Mouse (Mus musculus) stomach, embryonic 14.5 days (tissue): ENCODE measurements at regions not wholly inside any gene's neighbourhood (a gene's known extent, or its start where the extent isn't known, plus 50 kb on each side); places are given as distances from the start of the nearest gene placed in this dataset.
A peak's percentile ranks its signal among the peaks of the same experiment; 100 is the strongest.

Experiments used
- ATAC-seq: fragments of 200-750 bp; cut with Nextera tagmentation; 2 replicates; pipeline ENCODE4 v1.8.0; 2017; ENCODE audit warnings: low read depth, moderate TSS enrichment; ENCODE audit not compliant: insufficient number of reproducible peaks, insufficient read depth, low FRiP score
- H3K27ac ChIP-seq: fragments of 300-500 bp; sonication (generic); 2 replicates; pipeline ENCODE4 v1.5.1; 2014; ENCODE audit warnings: mild to moderate bottlenecking, low read length, moderate library complexity, mixed read lengths
- H3K27me3 ChIP-seq: fragments of 300-500 bp; sonication (generic); 2 replicates; pipeline ENCODE4 v1.6.1; 2014; ENCODE audit warnings: low read length, control low read depth, mixed read lengths; ENCODE audit not compliant: control insufficient read depth, insufficient read depth
- H3K36me3 ChIP-seq: fragments of 300-500 bp; sonication (generic); 2 replicates; pipeline ENCODE4 v1.6.1; 2014; ENCODE audit warnings: mild to moderate bottlenecking, control low read depth, low read length, moderate library complexity, mixed read lengths; ENCODE audit not compliant: control insufficient read depth, insufficient read depth
- H3K4me1 ChIP-seq: fragments of 300-500 bp; sonication (generic); 2 replicates; pipeline ENCODE4 v1.6.1; 2014; ENCODE audit warnings: low read length, control low read depth, mixed read lengths; ENCODE audit not compliant: control insufficient read depth, insufficient read depth
- H3K4me2 ChIP-seq: fragments of 300-500 bp; sonication (generic); replicated peaks from 2 replicates; pipeline ENCODE4 v1.6.1; 2014; ENCODE audit warnings: low read depth, low read length, control low read depth
- H3K4me3 ChIP-seq: fragments of 300-500 bp; sonication (generic); 2 replicates; pipeline ENCODE4 v1.5.1; 2014; ENCODE audit warnings: low read depth, low read length, control low read depth
- H3K9ac ChIP-seq: fragments of 300-500 bp; sonication (generic); replicated peaks from 2 replicates; pipeline ENCODE4 v1.6.1; 2014; ENCODE audit warnings: low read depth, mild to moderate bottlenecking, control low read depth, low read length, moderate library complexity, mixed read lengths
- H3K9me3 ChIP-seq: fragments of 300-500 bp; sonication (generic); 2 replicates; pipeline ENCODE4 v1.6.1; 2016; ENCODE audit warnings: low read depth, low read length, control low read depth; ENCODE audit not compliant: control insufficient read depth
- WGBS: fragments of 180-500 bp; shearing (Covaris S2); extraction: QIAGEN DNeasy Blood & Tissue Kit; methylation state at CpG from one replicate; pipeline ENCODE4 v1.1.7; 2014; 5-methylcytosine and 5-hydroxymethylcytosine counted together

DNA sequence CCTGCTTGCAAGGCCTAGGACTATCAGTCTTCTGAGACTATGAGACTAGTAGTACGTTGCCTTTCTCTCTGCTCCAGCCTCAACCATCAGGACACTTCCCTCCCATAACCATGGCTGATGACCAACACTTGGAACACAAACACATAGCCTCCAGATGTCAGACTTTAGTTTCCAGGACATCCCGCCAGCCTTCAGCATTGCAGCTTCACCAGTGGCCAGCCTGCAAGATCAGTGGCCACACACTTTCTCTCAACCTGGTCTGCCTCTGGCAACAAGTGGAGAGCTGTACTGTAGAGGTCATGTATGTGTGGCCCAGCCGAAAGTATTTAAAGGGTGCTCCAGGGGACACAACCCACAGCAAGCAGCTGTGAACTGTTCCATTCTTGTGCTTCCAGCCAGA lies 124.8 kb upstream of the Habp2 start:
- Histone ChIP-seq H3K4me2 (no peak overlapping the region), H3K27me3 (no peaks in the 10 kb centered on the region), H3K36me3 (no peaks in the 10 kb centered on the region), H3K9me3 (no peaks in the 10 kb centered on the region), H3K9ac (no peak overlapping the region), H3K4me1 (no peaks in the 10 kb centered on the region), H3K4me3 (no peak overlapping the region), H3K27ac (no peak overlapping the region)
- no peak for ATAC-seq
- 89% methylated on average over 3 of the region's 3 CpGs for WGBS

DNA sequence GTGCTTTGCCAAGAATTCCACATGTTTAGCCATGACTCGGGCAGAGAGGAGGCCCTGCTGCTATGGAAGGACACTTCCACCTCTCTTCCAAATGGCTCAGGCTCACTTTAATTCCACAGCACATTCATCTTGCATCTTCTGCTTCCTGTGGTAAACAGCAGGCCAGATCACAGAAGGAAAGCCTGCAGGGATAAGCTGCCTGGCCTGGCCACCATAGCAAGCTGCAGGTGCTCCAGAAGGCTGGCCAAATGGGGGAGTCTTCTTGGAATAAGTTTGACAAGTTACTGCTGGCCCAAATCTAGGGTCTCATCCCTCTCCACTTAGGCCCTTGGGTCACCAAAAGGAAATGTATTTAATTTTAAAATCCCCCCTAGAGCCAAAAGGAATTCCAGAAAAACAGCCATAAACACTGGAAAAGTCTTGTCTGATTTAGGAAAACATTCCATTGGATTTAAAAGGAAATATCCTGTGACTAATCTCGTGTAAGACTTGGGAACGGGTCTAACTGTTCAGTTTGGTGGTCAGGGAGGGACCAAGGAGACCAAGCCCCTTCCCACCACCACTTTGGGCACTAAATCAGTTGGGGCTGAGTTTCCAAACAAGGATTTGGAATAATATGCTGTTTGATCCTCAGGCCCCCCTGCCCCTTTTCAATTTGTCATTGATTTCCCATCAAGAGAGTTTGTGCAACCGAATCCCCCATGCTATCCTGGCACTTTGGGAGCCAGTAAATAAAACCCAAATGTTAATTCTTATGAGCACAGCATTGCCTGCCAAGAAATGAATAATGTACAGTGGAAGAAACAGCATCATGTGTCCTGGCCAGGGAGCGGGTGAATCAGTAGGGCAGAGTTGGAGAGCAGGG lies 117.6 kb upstream of the Habp2 start:
- H3K36me3 ChIP-seq, result no peaks in the 10 kb centered on the region
- no peak overlapping the region for H3K4me3 ChIP-seq
- no peak overlapping the region for H3K4me2 ChIP-seq
- H3K27me3 ChIP-seq, result no peaks in the 10 kb centered on the region
- no peak overlapping the region for H3K9ac ChIP-seq
- no peaks in the 10 kb centered on the region for H3K4me1 ChIP-seq
- no peak overlapping the region for H3K27ac ChIP-seq
- no peak for ATAC-seq
- H3K9me3 ChIP-seq, result peaks cover 7% of the 10 kb centered on the region; the same call in 1 of the 2 replicates
- WGBS, result 48% methylated on average over 5 of the region's 5 CpGs

DNA sequence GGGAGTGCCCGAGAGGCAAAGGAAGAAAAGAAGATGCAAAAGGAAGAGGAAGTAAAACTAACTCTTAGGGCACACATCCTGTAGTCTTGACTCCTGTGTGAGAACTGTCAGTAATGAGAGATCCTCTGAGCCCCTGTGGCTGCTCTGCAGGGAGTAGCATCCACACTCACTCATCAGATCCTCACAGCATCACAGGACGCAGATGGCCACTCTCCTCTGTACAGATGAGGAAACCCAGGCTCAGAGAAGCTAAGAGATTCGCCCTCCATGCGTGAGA lies 117.0 kb upstream of the Habp2 start:
- 78% methylated on average over 4 of the region's 4 CpGs for WGBS
- Histone ChIP-seq H3K4me2 (no peak overlapping the region), H3K4me3 (no peak overlapping the region), H3K4me1 (no peaks in the 10 kb centered on the region), H3K27ac (no peak overlapping the region), H3K27me3 (no peaks in the 10 kb centered on the region), H3K9me3 (peaks cover 7% of the 10 kb centered on the region; the same call in 1 of the 2 replicates), H3K36me3 (no peaks in the 10 kb centered on the region), H3K9ac (no peak overlapping the region)
- ATAC-seq, result no peak

DNA sequence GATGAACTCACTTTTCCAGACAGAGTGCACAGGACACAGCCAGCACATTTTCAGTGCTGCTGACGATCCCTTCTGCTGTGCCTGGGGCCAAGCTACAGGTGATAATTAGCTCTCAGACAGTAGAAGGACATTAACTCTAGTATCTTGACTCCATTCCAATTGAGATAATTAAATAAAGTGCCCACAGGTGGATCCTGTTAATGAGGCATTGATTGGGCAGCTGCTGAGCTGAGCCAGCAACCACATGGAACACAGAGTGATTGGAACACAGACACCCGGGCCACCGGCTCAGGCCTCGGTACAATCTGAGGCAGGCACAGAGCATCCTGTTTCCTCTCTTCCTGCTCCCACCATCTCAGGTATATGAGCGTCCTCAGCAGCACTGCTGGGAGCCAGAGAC lies 114.5 kb upstream of the Habp2 start:
- Histone ChIP-seq H3K36me3 (no peaks in the 10 kb centered on the region), H3K4me2 (no peak overlapping the region), H3K9me3 (peaks cover 7% of the 10 kb centered on the region; the same call in 1 of the 2 replicates), H3K9ac (no peak overlapping the region), H3K27me3 (no peaks in the 10 kb centered on the region), H3K4me1 (no peaks in the 10 kb centered on the region), H3K27ac (no peak overlapping the region), H3K4me3 (no peak overlapping the region)
- ATAC-seq, result no peak
- WGBS, result 69% methylated on average over 5 of the region's 5 CpGs

DNA sequence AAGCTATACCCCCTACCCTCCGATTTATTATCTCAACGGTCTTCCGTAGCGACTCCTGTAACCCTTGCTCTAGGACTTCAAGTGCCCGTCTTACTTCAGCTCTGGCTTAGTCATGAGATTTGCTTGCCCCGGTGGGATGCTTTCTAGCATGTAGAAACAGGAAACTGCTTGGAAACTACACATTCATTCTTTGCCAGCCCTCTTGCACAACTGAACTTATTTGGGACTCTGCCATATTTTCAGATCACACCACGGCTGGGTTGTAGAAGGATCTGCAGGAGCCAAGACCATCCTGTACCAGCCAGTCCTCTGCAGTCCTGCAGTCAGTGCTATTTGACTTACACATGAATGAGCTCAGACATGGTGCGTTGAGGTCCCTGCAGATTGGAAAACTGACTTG lies 110.9 kb upstream of the Habp2 start:
- no peak for ATAC-seq
- Histone ChIP-seq H3K4me1 (no peaks in the 10 kb centered on the region), H3K4me2 (no peak overlapping the region), H3K27ac (no peak overlapping the region), H3K4me3 (no peak overlapping the region), H3K9ac (no peak overlapping the region), H3K36me3 (no peaks in the 10 kb centered on the region), H3K27me3 (no peaks in the 10 kb centered on the region), H3K9me3 (no peaks in the 10 kb centered on the region)
- WGBS, result 84% methylated on average over 8 of the region's 8 CpGs

DNA sequence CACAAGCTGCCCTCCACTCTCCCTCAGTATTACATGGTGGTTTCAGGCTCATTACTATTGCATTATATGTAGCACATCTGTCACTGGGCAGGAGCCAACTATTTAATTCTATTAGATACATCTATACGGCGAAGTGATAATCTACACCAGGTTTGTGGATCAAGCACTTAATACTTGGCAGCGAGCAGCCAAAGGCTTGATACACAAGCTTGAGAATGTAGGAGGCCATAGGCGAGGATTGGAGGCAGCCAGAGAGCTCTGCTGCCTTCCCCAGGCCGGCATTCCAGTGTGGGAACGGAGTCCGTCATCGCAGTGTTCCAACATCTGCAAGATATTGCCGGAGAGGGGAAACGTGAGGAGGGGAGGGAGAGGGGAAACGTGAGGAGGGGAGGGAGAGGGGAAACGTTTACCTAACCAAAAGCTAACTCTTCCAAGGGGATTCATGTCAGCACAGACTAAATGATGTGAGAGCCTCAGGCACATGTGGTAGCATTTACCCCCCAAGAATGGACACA lies 109.6 kb upstream of the Habp2 start:
- no peak overlapping the region for H3K4me3 ChIP-seq
- ATAC-seq, result peak; percentile 69
- H3K9ac ChIP-seq, result 0 out of 2 replicates have a peak overlapping the region, but pooled peaks have one; percentile 10
- H3K4me2 ChIP-seq, result no peak overlapping the region
- no peaks in the 10 kb centered on the region for H3K27me3 ChIP-seq
- 19% methylated on average over 12 of the region's 12 CpGs for WGBS
- peak overlapping the region; percentile 72 for H3K27ac ChIP-seq
- H3K36me3 ChIP-seq, result no peaks in the 10 kb centered on the region
- no peaks in the 10 kb centered on the region for H3K9me3 ChIP-seq
- no peaks in the 10 kb centered on the region for H3K4me1 ChIP-seq

DNA sequence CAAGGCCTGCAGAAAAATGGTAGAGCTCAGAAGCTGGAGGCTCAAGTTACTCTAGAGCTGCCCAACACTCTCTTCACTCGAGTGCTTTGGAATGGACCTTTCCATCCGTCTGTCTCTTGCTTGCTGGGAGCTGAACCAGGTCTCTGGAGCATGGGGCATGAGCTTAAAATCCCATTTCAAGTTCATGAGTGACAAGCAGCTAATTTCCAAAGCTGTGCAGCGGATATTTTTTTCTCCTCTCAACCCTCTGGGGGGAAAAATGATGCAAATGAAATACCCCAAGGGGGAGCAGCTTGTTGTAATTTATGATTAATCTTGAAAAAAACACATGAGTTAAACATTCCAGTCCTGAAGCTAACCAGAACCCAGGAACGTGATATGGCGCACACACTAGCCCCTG lies 101.2 kb upstream of the Habp2 start:
- Histone ChIP-seq H3K4me3 (no peak overlapping the region), H3K27ac (no peak overlapping the region), H3K27me3 (no peaks in the 10 kb centered on the region), H3K9ac (no peak overlapping the region), H3K4me1 (no peaks in the 10 kb centered on the region), H3K36me3 (no peaks in the 10 kb centered on the region), H3K9me3 (peaks cover 4% of the 10 kb centered on the region), H3K4me2 (no peak overlapping the region)
- ATAC-seq, result no peak
- 66% methylated on average over 5 of the region's 5 CpGs for WGBS

DNA sequence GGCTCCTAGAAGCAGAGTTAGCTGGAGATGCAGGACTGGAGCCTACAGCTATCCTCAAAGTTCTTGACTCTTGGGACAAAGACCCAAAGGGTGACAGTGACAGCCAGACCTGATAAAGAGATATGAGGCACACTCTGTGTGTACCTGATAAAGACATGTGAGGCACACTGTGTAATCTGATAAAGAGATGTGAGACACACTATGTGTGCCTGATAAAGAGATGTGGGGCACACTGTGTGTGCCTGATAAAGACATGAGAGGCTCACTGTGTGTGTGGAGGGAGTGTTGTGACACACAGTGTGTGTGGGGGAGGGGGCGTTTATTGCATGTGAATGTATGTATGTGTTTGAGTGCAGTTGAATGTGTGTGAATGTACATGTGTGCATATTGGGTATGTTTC lies 97.8 kb upstream of the Habp2 start:
- Histone ChIP-seq H3K4me2 (no peak overlapping the region), H3K36me3 (no peaks in the 10 kb centered on the region), H3K9ac (no peak overlapping the region), H3K4me1 (no peaks in the 10 kb centered on the region), H3K27ac (no peak overlapping the region), H3K4me3 (no peak overlapping the region), H3K9me3 (no peaks in the 10 kb centered on the region), H3K27me3 (no peaks in the 10 kb centered on the region)
- WGBS, result 95% methylated on average over 1 of the region's 1 CpGs
- no peak for ATAC-seq

DNA sequence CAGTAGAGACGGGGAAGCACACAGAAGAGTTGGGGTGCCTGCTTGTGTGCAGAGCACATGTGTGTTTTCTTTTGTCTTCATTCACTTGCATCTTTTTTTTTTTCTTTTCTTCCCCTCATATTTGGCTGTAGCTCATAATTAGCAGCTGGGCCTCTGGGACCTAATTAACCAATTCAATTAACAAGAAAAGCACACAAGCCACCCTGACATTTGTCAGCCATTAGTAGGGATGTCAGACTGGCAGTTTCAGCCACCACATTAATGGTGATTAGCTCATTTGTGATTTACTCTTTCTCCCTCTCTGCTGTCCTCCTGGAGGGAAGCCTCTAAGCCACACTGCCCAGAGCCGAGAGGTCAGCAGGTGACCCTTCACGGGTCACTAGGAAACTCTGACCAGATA lies 96.7 kb upstream of the Habp2 start:
- 55% methylated on average over 3 of the region's 3 CpGs for WGBS
- Histone ChIP-seq H3K4me3 (no peak overlapping the region), H3K9me3 (no peaks in the 10 kb centered on the region), H3K4me2 (no peak overlapping the region), H3K27me3 (no peaks in the 10 kb centered on the region), H3K9ac (no peak overlapping the region), H3K36me3 (no peaks in the 10 kb centered on the region), H3K4me1 (no peaks in the 10 kb centered on the region), H3K27ac (no peak overlapping the region)
- ATAC-seq, result no peak
